Mouse (Mus musculus): ENCODE measurements at regions not wholly inside any gene's neighbourhood (a gene's known extent, or its start where the extent isn't known, plus 50 kb on each side); places are given as distances from the start of the nearest gene placed in this dataset.

DNA sequence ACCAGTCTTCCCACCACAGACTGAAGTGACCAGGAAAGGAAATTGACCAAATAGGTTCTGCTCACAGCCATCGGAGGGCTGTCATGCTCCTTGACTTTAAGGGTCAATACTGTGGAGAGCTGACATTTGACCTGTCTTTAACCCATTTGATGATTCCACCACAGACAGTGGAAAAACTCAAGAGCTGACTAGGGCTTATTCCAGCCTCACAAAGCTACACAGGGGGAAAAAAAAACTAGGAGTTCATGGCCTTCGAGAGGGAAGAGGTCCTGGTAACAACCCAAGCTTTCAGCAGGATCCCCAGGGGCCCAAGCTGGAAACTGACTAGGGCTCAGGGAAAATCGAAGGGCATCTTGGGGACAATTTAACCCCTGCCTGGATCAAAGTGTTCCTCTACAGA lies 334.6 kb downstream of the Sox4 start:
- peaks cover 3% of the 10 kb centered on the region; the same call in 1 of the 2 replicates for H3K4me1 ChIP-seq
- H3K4me3 ChIP-seq: no peak overlapping the region
- DNase-seq (ENCODE audit: low spot score): no peak
- H3K9me3 ChIP-seq (replicated peaks): no peaks in the 10 kb centered on the region
- no peaks in the 10 kb centered on the region for H3K27me3 ChIP-seq (ENCODE audit: low read depth, poor library complexity, severe bottlenecking)
- H3K36me3 ChIP-seq: no peaks in the 10 kb centered on the region
- 23% methylated on average over 3 of the region's 3 CpGs for WGBS
- no peak overlapping the region for H3K27ac ChIP-seq

DNA sequence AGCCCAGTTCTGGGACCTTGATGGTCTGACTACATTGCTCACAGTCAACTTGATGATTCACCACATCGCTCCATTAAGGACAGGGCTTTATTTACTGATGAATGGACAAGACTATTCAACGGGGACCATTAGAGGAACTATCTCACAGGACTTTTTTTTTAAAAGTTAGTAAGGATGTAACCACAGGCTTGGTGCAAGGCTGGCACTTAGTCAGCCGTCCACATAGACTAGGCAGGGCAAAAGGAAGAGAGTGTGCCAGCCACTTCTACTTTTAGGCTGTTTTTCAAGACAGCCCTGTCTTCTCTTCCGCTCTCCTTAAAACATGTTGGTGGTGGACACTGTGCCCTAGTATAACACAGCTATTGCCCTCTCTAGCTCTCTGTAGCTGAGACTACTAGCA lies 336.0 kb downstream of the Sox4 start:
- Histone ChIP-seq H3K9me3 (replicated peaks) (no peaks in the 10 kb centered on the region), H3K27ac (no peak overlapping the region), H3K36me3 (peaks cover 6% of the 10 kb centered on the region), H3K27me3 (ENCODE audit: low read depth, poor library complexity, severe bottlenecking) (no peaks in the 10 kb centered on the region), H3K4me1 (peaks cover 3% of the 10 kb centered on the region; the same call in 1 of the 2 replicates), H3K4me3 (no peak overlapping the region)
- DNase-seq (ENCODE audit: low spot score): no peak
- WGBS: 95% methylated on average over 4 of the region's 4 CpGs

GRCm38 (mm10) chr13:28616645-28617381 lies 336.7 kb downstream of the Sox4 start:
- no peak overlapping the region for H3K27ac ChIP-seq
- H3K4me1 ChIP-seq: peaks cover 3% of the 10 kb centered on the region; the same call in 1 of the 2 replicates
- no peaks in the 10 kb centered on the region for H3K27me3 ChIP-seq (ENCODE audit: low read depth, poor library complexity, severe bottlenecking)
- H3K9me3 ChIP-seq (replicated peaks): no peaks in the 10 kb centered on the region
- peaks cover 7% of the 10 kb centered on the region for H3K36me3 ChIP-seq
- no peak overlapping the region for H3K4me3 ChIP-seq
- DNase-seq (ENCODE audit: low spot score): no peak
- 88% methylated on average over 9 of the region's 9 CpGs for WGBS

- WGBS: 66% methylated on average over 6 of the region's 6 CpGs
- DNase-seq (ENCODE audit: low spot score): no peak
- Histone ChIP-seq H3K4me1 (peaks cover 6% of the 10 kb centered on the region; the same call in 1 of the 2 replicates), H3K36me3 (peaks cover 3% of the 10 kb centered on the region), H3K27ac (no peak overlapping the region; the same call in 1 of the 2 replicates), H3K4me3 (no peak overlapping the region), H3K27me3 (ENCODE audit: low read depth, poor library complexity, severe bottlenecking) (no peaks in the 10 kb centered on the region), H3K9me3 (replicated peaks) (no peaks in the 10 kb centered on the region)
These were observed 345.9 kb downstream of the Sox4 start for GRCm38 (mm10) chr13:28607551-28608114.

DNA sequence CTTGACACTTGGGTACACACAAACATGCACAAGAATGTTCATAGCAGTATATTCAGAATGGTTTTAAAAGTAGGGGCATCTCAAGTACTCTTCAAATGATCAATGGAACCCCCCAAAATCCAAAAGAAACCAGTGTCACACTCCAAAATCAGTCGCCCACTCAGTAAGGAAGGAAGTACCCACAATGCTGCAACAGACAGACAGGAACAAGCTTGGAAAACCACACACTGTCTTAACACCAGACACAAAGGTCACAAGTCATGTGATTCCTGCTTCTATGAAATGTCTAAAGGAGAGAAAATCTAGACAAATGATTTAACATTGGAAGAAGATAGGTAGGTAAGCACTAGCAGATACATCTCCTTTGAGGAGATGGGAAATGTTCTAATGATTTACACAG lies 346.9 kb downstream of the Sox4 start:
- WGBS: 93% methylated on average over 1 of the region's 1 CpGs
- no peak for DNase-seq (ENCODE audit: low spot score)
- no peaks in the 10 kb centered on the region for H3K9me3 ChIP-seq (replicated peaks)
- no peak overlapping the region for H3K4me3 ChIP-seq
- H3K27ac ChIP-seq: no peak overlapping the region
- peaks cover 6% of the 10 kb centered on the region; the same call in 1 of the 2 replicates for H3K4me1 ChIP-seq
- H3K36me3 ChIP-seq: no peaks in the 10 kb centered on the region
- no peaks in the 10 kb centered on the region for H3K27me3 ChIP-seq (ENCODE audit: low read depth, poor library complexity, severe bottlenecking)

- Histone ChIP-seq H3K4me3 (no peak overlapping the region), H3K4me1 (peaks cover 7% of the 10 kb centered on the region; the same call in 1 of the 2 replicates), H3K27me3 (ENCODE audit: low read depth, poor library complexity, severe bottlenecking) (no peaks in the 10 kb centered on the region), H3K9me3 (replicated peaks) (no peaks in the 10 kb centered on the region), H3K36me3 (no peaks in the 10 kb centered on the region), H3K27ac (no peak overlapping the region)
- whole genome bisulfite sequencing: 93% methylated on average over 1 of the region's 1 CpGs
- no peak for DNase-seq (ENCODE audit: low spot score)
These were observed 347.7 kb downstream of the Sox4 start for GRCm38 (mm10) chr13:28605833-28606232.

GRCm38 (mm10) chr13:28604016-28604415 lies 346.7 kb downstream of the Gm11361 start:
- Histone ChIP-seq H3K4me1 (peaks cover 10% of the 10 kb centered on the region; the same call in 1 of the 2 replicates), H3K4me3 (no peak overlapping the region), H3K36me3 (no peaks in the 10 kb centered on the region), H3K9me3 (replicated peaks) (no peaks in the 10 kb centered on the region), H3K27ac (no peak overlapping the region), H3K27me3 (ENCODE audit: low read depth, poor library complexity, severe bottlenecking) (no peaks in the 10 kb centered on the region)
- 76% methylated on average over 6 of the region's 6 CpGs for whole genome bisulfite sequencing
- no peak for DNase-seq (ENCODE audit: low spot score)

DNA sequence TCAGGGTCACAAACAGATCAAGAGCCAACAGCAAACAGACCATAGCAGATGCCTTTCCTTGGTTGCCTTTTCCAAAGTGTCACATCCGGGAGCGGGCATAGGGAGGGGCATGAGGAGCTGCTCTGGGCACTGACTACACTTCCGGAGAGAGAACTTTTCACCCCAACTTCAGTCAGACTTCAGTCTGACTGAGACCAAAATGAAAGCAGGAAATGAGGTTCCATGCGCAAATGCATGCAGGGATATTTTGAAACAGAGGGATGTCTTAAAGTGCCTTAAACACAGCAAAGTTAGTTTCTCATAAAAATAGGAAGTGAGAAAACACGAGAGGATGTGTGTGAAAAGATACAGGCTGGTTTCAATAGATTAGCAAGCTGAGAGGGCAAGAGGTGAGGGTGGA lies 343.5 kb downstream of the Gm11361 start:
- H3K27me3 ChIP-seq (ENCODE audit: low read depth, poor library complexity, severe bottlenecking): no peaks in the 10 kb centered on the region
- no peak overlapping the region for H3K27ac ChIP-seq
- no peaks in the 10 kb centered on the region for H3K9me3 ChIP-seq (replicated peaks)
- no peak for DNase-seq (ENCODE audit: low spot score)
- WGBS: 74% methylated on average over 5 of the region's 5 CpGs
- no peak overlapping the region for H3K4me3 ChIP-seq
- H3K4me1 ChIP-seq: peaks cover 7% of the 10 kb centered on the region; the same call in 1 of the 2 replicates
- H3K36me3 ChIP-seq: no peaks in the 10 kb centered on the region

DNA sequence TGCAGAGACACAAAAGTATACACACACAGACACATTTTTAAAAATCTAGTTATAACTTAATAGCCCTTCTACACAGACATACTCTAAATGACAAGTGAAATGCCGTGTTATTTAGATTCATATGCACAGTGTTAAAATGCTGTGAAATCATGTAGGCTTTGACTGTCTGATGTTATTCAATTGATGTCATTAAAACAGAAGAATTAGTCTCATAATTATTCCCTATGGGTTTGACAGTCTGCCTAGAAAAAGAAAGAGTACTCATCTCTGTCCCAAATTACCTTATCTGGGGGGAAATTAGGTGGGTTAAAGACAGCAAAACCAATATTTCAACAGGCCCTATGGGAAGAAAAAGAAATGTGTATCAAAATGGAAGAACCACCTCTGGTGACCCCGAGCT lies 339.0 kb downstream of the Gm11361 start:
- no peak overlapping the region for H3K4me3 ChIP-seq
- peaks cover 9% of the 10 kb centered on the region; the same call in 1 of the 2 replicates for H3K36me3 ChIP-seq
- H3K27ac ChIP-seq: no peak overlapping the region
- no peaks in the 10 kb centered on the region for H3K27me3 ChIP-seq (ENCODE audit: low read depth, poor library complexity, severe bottlenecking)
- DNase-seq (ENCODE audit: low spot score): no peak
- 90% methylated on average over 2 of the region's 2 CpGs for WGBS
- peaks cover 3% of the 10 kb centered on the region; the same call in 1 of the 2 replicates for H3K4me1 ChIP-seq
- no peaks in the 10 kb centered on the region for H3K9me3 ChIP-seq (replicated peaks)

DNA sequence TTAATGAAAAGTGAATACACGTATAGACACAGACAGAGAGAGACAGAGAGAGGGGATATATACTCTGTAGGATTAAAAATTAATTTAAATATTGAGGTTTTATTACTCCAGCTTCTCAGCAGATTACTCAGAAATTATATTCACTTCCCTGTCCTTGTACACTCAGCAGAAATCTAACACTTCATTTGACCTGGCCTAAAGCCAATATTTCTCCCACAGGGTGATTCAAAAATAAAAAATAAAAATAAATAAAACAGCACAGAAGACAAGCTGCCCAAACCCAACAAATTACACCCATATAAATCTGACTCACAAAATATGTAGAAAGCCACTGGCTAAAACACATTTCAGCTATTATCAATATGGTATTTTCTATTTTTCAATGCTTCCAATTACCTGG lies 334.8 kb downstream of the Gm11361 start:
- Histone ChIP-seq H3K36me3 (peaks cover 9% of the 10 kb centered on the region; the same call in 1 of the 2 replicates), H3K9me3 (replicated peaks) (no peaks in the 10 kb centered on the region), H3K4me1 (no peaks in the 10 kb centered on the region), H3K27ac (no peak overlapping the region), H3K27me3 (ENCODE audit: low read depth, poor library complexity, severe bottlenecking) (no peaks in the 10 kb centered on the region), H3K4me3 (no peak overlapping the region)
- 94% methylated on average over 1 of the region's 1 CpGs for WGBS
- DNase-seq (ENCODE audit: low spot score): no peak

DNA sequence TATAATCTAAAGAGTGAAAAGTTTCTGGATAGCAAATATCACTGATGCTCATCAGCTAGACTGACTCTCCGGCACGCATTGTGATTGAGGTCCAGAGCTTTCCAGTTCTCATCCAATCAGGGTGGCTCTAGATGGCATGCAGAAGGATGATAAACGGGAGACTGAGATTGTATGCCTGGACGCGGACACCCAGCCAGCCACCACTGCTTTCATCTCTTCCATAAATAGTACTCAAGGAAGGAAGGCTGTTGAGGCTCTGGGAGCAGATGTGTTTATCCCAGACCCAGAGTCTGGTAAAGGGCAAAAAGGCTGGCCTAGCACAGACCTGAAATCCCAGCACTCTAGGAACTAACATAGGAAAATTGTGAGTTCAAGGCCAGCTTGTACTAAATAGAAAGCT lies 330.6 kb downstream of the Gm11361 start:
- WGBS: 63% methylated on average over 5 of the region's 5 CpGs
- Histone ChIP-seq H3K4me1 (0 out of 2 replicates have a peak, but pooled peaks cover 12% of the 10 kb centered on the region), H3K36me3 (no peaks in the 10 kb centered on the region), H3K9me3 (replicated peaks) (no peaks in the 10 kb centered on the region), H3K27me3 (ENCODE audit: low read depth, poor library complexity, severe bottlenecking) (no peaks in the 10 kb centered on the region), H3K4me3 (no peak overlapping the region), H3K27ac (no peak overlapping the region)
- no peak for DNase-seq (ENCODE audit: low spot score)

GRCm38 (mm10) chr13:28586693-28587092 lies 329.4 kb downstream of the Gm11361 start:
- no peaks in the 10 kb centered on the region for H3K9me3 ChIP-seq (replicated peaks)
- no peak overlapping the region for H3K4me3 ChIP-seq
- H3K27ac ChIP-seq: no peak overlapping the region
- no peak for DNase-seq (ENCODE audit: low spot score)
- no peaks in the 10 kb centered on the region for H3K27me3 ChIP-seq (ENCODE audit: low read depth, poor library complexity, severe bottlenecking)
- H3K36me3 ChIP-seq: no peaks in the 10 kb centered on the region
- 0 out of 2 replicates have a peak, but pooled peaks cover 12% of the 10 kb centered on the region for H3K4me1 ChIP-seq
- WGBS: 75% methylated on average over 7 of the region's 7 CpGs

DNA sequence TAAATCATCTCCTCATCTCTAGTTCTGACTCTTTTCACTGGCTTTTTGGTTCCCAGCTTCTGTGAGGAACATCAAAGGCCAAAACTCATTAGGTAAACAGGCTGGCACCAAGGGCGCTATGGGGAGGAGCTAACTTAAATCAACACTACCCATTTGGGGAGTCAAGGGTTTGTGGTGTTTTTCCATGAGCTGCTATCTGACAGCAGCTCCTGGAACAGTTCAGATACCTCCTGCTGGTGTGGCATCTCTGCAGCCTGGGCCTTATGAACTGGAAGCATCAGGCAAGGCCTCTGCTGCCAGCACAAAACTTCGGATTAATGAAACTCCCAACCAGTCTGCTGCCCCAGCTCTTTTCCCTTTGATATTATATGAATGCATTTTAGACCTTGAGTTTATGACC lies 328.8 kb downstream of the Gm11361 start:
- no peaks in the 10 kb centered on the region for H3K27me3 ChIP-seq (ENCODE audit: low read depth, poor library complexity, severe bottlenecking)
- no peaks in the 10 kb centered on the region for H3K36me3 ChIP-seq
- WGBS: 51% methylated on average over 2 of the region's 2 CpGs
- H3K27ac ChIP-seq: no peak overlapping the region
- no peak for DNase-seq (ENCODE audit: low spot score)
- H3K4me1 ChIP-seq: 0 out of 2 replicates have a peak, but pooled peaks cover 12% of the 10 kb centered on the region
- no peaks in the 10 kb centered on the region for H3K9me3 ChIP-seq (replicated peaks)
- H3K4me3 ChIP-seq: no peak overlapping the region

Measured in limb, embryonic 10.5 days (tissue).